Mouse (Mus musculus) embryonic stem cell, embryonic (primary cell): ENCODE results near the gene F11.

ENCODE experiments used
- CTCF ChIA-PET, 4 experiments: fragments of 300-600 bp in 2 of 4; fragments of 350-600 bp in 2 of 4; sonication (Branson Sonifier 250); formaldehyde crosslinking; loops; one replicate each; lab custom pipeline; 2022; ENCODE audit warnings: inconsistent platforms in 2 of 4; lab: Charles Lee
- POLR2A ChIA-PET, 4 experiments: fragments of 300-600 bp in 2 of 4; fragments of 350-600 bp in 2 of 4; sonication (Branson Sonifier 250); formaldehyde crosslinking; loops; one replicate each; lab custom pipeline; 2022; ENCODE audit warnings: antibody characterized with exemption in 4 of 4, inconsistent platforms in 1 of 4; lab: Charles Lee

F11 gene

GRCm38 (mm10) chr8:45254194-45254842 is 7.5 kb downstream of the F11 start:
- ChIA-PET CTCF (interaction anchor here in 2 of 4 experiments (0.6 to 1.1 kb wide), 2 partner anchors 18 to 142 kb away, joined by 3 to 7 read pairs; no protein-coding TSS in a partner anchor), POLR2A (interaction anchor here in 2 of 4 experiments (0.6 kb wide), 4 partner anchors 186 to 200 kb away, joined by 3 to 4 read pairs (median 3); no protein-coding TSS in a partner anchor)

GRCm38 (mm10) chr8:45253586-45253985 is 8.2 kb downstream of the F11 start:
- POLR2A ChIA-PET = interaction anchor here in 1 of 4 experiments (0.6 kb wide), 1 partner anchor 189 kb away, joined by 3 read pairs; no protein-coding TSS in a partner anchor
- CTCF ChIA-PET = interaction anchor here in 1 of 4 experiments (1.1 kb wide), 1 partner anchor 17 kb away, joined by 3 read pairs; no protein-coding TSS in a partner anchor

GRCm38 (mm10) chr8:45253111-45253510 is 8.7 kb downstream of the F11 start:
- ChIA-PET POLR2A (no interaction called here), CTCF (no interaction called here)

- CTCF ChIA-PET = interaction anchor here in 2 of 4 experiments (0.7 to 1.7 kb wide), 3 partner anchors 10 to 99 kb away, joined by 3 to 9 read pairs (median 8); no protein-coding TSS in a partner anchor
- POLR2A ChIA-PET = no interaction called here
These were observed 15.5 kb downstream of the F11 start for GRCm38 (mm10) chr8:45246307-45246706.

GRCm38 (mm10) chr8:45239363-45239762 is 22.5 kb downstream of the F11 start:
- POLR2A ChIA-PET = interaction anchor here in 1 of 4 experiments (1.2 kb wide), 1 partner anchor 184 kb away, joined by 3 read pairs; no protein-coding TSS in a partner anchor
- CTCF ChIA-PET = interaction anchor here in 3 of 4 experiments (1.0 to 5.9 kb wide), 5 partner anchors 106 to 184 kb away, joined by 3 to 206 read pairs (median 34); partner anchors contain the start of gene Mtnr1a (in 3 of the 3)

GRCm38 (mm10) chr8:45238282-45238681 is 23.5 kb downstream of the F11 start:
- CTCF ChIA-PET = interaction anchor here (0.6 to 5.9 kb wide), 8 partner anchors 107 to 535 kb away, joined by 3 to 206 read pairs (median 34); partner anchors contain the start of gene Mtnr1a (in 3 of the 4)
- POLR2A ChIA-PET = interaction anchor here in 2 of 4 experiments (1.2 kb wide), 2 partner anchors 169 to 183 kb away, joined by 3 read pairs; partner anchors contain the start of gene Mtnr1a (in 1 of the 2)

GRCm38 (mm10) chr8:45236164-45236912 is 25.5 kb downstream of the F11 start:
- CTCF ChIA-PET = interaction anchor here (0.5 to 5.9 kb wide), 37 partner anchors 8 to 1932 kb away, joined by 3 to 206 read pairs (median 4); partner anchors contain the start of genes Mtnr1a (in 4 of the 4) and Fam149a (in 1 of the 4)

GRCm38 (mm10) chr8:45235228-45235627 is 26.6 kb downstream of the F11 start:
- POLR2A ChIA-PET = interaction anchor here in 3 of 4 experiments (0.6 to 2.9 kb wide), 10 partner anchors 166 to 277 kb away, joined by 3 to 19 read pairs (median 5); partner anchors contain the start of gene Mtnr1a (in 1 of the 3)

More at GRCm38 (mm10) chr8:45236164-45236912, 25.5 kb downstream of the F11 start:
- POLR2A ChIA-PET = interaction anchor here (0.5 to 2.9 kb wide), 19 partner anchors 13 to 800 kb away, joined by 3 to 19 read pairs (median 4); partner anchors contain the start of gene Mtnr1a (in 3 of the 4)

GRCm38 (mm10) chr8:45233256-45233655 is 28.6 kb downstream of the F11 start:
- ChIA-PET POLR2A (interaction anchor here in 3 of 4 experiments (0.7 to 1.4 kb wide), 4 partner anchors 18 to 170 kb away, joined by 3 to 5 read pairs (median 4); no protein-coding TSS in a partner anchor), CTCF (interaction anchor here in 2 of 4 experiments (0.6 to 0.7 kb wide), 2 partner anchors 160 to 181 kb away, joined by 3 to 4 read pairs; no protein-coding TSS in a partner anchor)

More at GRCm38 (mm10) chr8:45235228-45235627, 26.6 kb downstream of the F11 start:
- CTCF ChIA-PET = interaction anchor here in 3 of 4 experiments (0.6 to 5.9 kb wide), 7 partner anchors 166 to 182 kb away, joined by 5 to 206 read pairs (median 45); partner anchors contain the start of gene Mtnr1a (in 2 of the 3)

GRCm38 (mm10) chr8:45202476-45202875 is 59.4 kb downstream of the F11 start:
- ChIA-PET CTCF (no interaction called here), POLR2A (no interaction called here)

GRCm38 (mm10) chr8:45201605-45202004 is 60.2 kb downstream of the F11 start:
- ChIA-PET POLR2A (no interaction called here), CTCF (no interaction called here)

GRCm38 (mm10) chr8:45197294-45197693 is 64.5 kb downstream of the F11 start:
- CTCF ChIA-PET = no interaction called here
- POLR2A ChIA-PET = no interaction called here

- CTCF ChIA-PET = no interaction called here
- POLR2A ChIA-PET = no interaction called here
These were observed 65.8 kb downstream of the F11 start for GRCm38 (mm10) chr8:45195954-45196526.
